Mouse (Mus musculus): Measurements from ENCODE around the gene Pla2g15. TPM values are rescaled to one million over a fixed set of nuclear protein-coding genes. Genes with fewer than 3 reads are reported as not detected.
A peak's percentile ranks its signal among the peaks of the same experiment; 100 is the strongest.

Gene Pla2g15
- total RNA-seq (2012; rRNA removed) (6.3 and 7.0 TPM in 2 replicates), total RNA-seq (2014; rRNA removed) (6.3 and 6.9 TPM in 2 replicates), polyA plus RNA-seq (2012; ENCODE audit: insufficient read length, low read depth) (7.0 and 8.0 TPM in 2 replicates)

- H3K4me2 ChIP-seq (ENCODE audit: insufficient read depth, low read depth, poor library complexity, severe bottlenecking): peak within 1 kb of the TSS; percentile 84
- H3K4me1 ChIP-seq (ENCODE audit: control insufficient read depth in 1 of 2, insufficient read depth in 2 of 2): peaks cover 12 to 36% of the 10 kb centered on the region in 2 experiments; a peak in 3 of 4 replicates
- H3K27me3 ChIP-seq (replicated peaks): no peaks in the 10 kb centered on the region
- peak within 1 kb of the TSS; percentile 58 for H3K9ac ChIP-seq (ENCODE audit: insufficient read depth, low read depth)
- DNase-seq (ENCODE audit: extremely low read depth): peak; percentile 92
- H3K36me3 ChIP-seq (replicated peaks in 1 of 2; ENCODE audit: control insufficient read depth in 1 of 2, insufficient read depth in 1 of 2, low read length in 1 of 2): peaks cover 3 to 15% of the 10 kb centered on the region in 2 experiments
- no peaks in the 10 kb centered on the region for H3K9me3 ChIP-seq (replicated peaks; ENCODE audit: low read length)
- dilution Hi-C loops (cut with MboI; ENCODE audit: extremely low pct_ligation_motif_present, extremely low pct_unique_long_range_greater_than_20kb, low sequenced_read_pairs) (no loop called here), in situ Hi-C loops (cut with MboI; ENCODE audit: low pct_ligation_motif_present, low pct_unique_long_range_greater_than_20kb, low sequenced_read_pairs) (loop anchor here (10.0 kb wide), 1 partner anchor 255 kb away; no protein-coding TSS in a partner anchor)
- no peak within 1 kb of the TSS; the same call in 1 of the 2 replicates for H3K27ac ChIP-seq (ENCODE audit: insufficient read depth, low read depth)
- peak within 1 kb of the TSS; percentile 74 to 92 (median 88) for H3K4me3 ChIP-seq (replicated peaks in 1 of 3; ENCODE audit: low read depth in 2 of 3, low read length in 2 of 3, poor library complexity in 1 of 3)
- no peaks in the 10 kb centered on the region for H3K79me2 ChIP-seq (replicated peaks; ENCODE audit: control insufficient read depth, extremely low read depth, insufficient read depth, poor library complexity, severe bottlenecking)
- TF ChIP-seq MAFK (IDR thresholded peaks at IDR 0.05; ENCODE audit: insufficient replicate concordance, low read length): no peak
- peak; percentile 89; the same call in 1 of the 2 replicates for TF ChIP-seq MAZ (IDR thresholded peaks at IDR 0.05; ENCODE audit: low read depth, low read length)
- TF ChIP-seq E2F4 (IDR thresholded peaks at IDR 0.05; ENCODE audit: insufficient replicate concordance, low read depth, low read length): no peak
- TF ChIP-seq ZNF384 (IDR thresholded peaks at IDR 0.05; ENCODE audit: low read depth, low read length): no peak
- TF ChIP-seq RAD21 (IDR thresholded peaks at IDR 0.05; ENCODE audit: low read depth, low read length): no peak
- no peak for TF ChIP-seq ZC3H11A (IDR thresholded peaks at IDR 0.05; ENCODE audit: low read depth, low read length)
- TF ChIP-seq USF1 (IDR thresholded peaks at IDR 0.05; ENCODE audit: low read depth, low read length): no peak
- TF ChIP-seq MAX (IDR thresholded peaks at IDR 0.05; ENCODE audit: low read length): no peak; the same call in 1 of the 2 replicates
- peak; percentile 82; the same call in 1 of the 2 replicates for TF ChIP-seq SIN3A (IDR thresholded peaks at IDR 0.05; ENCODE audit: low read length)
- TF ChIP-seq PAX5 (IDR thresholded peaks at IDR 0.05; ENCODE audit: low read length): no peak
- TF ChIP-seq MYC (IDR thresholded peaks at IDR 0.05; ENCODE audit: low read depth, low read length): no peak
- no peak for TF ChIP-seq UBTF (IDR thresholded peaks at IDR 0.05; ENCODE audit: low read depth, low read length)
- peak; percentile 30; the same call in 1 of the 2 replicates for TF ChIP-seq TBP (conservative IDR thresholded peaks at IDR 0.05; ENCODE audit: low read depth, low read length)
- TF ChIP-seq MXI1 (IDR thresholded peaks at IDR 0.05; ENCODE audit: low read depth, low read length): peak; percentile 47; the same call in 1 of the 2 replicates
- TF ChIP-seq EP300 (IDR thresholded peaks at IDR 0.05; ENCODE audit: low read length): no peak
- TF ChIP-seq HCFC1 (IDR thresholded peaks at IDR 0.05; ENCODE audit: low read depth, low read length): peak; percentile 74
- peak; percentile 47; the same call in 1 of the 2 replicates for TF ChIP-seq TCF12 (IDR thresholded peaks at IDR 0.05; ENCODE audit: low read depth, low read length)
- peak; percentile 89 for TF ChIP-seq BHLHE40 (IDR thresholded peaks at IDR 0.05; ENCODE audit: low read depth, low read length)
- 0 out of 2 replicates have a peak, but pooled peaks have one; percentile 15 for TF ChIP-seq ETS1 (conservative IDR thresholded peaks at IDR 0.05; ENCODE audit: low read depth, low read length)
- TF ChIP-seq SMC3 (IDR thresholded peaks at IDR 0.05; ENCODE audit: low read depth, low read length): no peak
- no peak for TF ChIP-seq RCOR1 (conservative IDR thresholded peaks at IDR 0.05; ENCODE audit: low read depth, low read length)
- TF ChIP-seq JUN (IDR thresholded peaks at IDR 0.05; ENCODE audit: insufficient read depth, low read depth, low read length): no peak
- TF ChIP-seq JUND (conservative IDR thresholded peaks at IDR 0.05; ENCODE audit: low read depth, low read length): no peak
- no peak; the same call in 1 of the 2 replicates for TF ChIP-seq MEF2A (IDR thresholded peaks at IDR 0.05; ENCODE audit: borderline replicate concordance, low read depth, low read length)
- no peak for TF ChIP-seq ZKSCAN1 (IDR thresholded peaks at IDR 0.05; ENCODE audit: borderline replicate concordance, low read depth, low read length)
- peak; percentile 64; the same call in 1 of the 2 replicates for TF ChIP-seq POLR2A (IDR thresholded peaks at IDR 0.05; ENCODE audit: low read depth, low read length)
- peak; percentile 87 for TF ChIP-seq ZMIZ1 (IDR thresholded peaks at IDR 0.05; ENCODE audit: low read depth, low read length)
- TF ChIP-seq USF2 (conservative IDR thresholded peaks at IDR 0.05; ENCODE audit: low read depth, low read length): no peak
- TF ChIP-seq POLR2AphosphoS2 (IDR thresholded peaks at IDR 0.05; ENCODE audit: low read depth, low read length): no peak
- TF ChIP-seq NELFE (IDR thresholded peaks at IDR 0.05; ENCODE audit: low read depth, low read length): no peak; the same call in 1 of the 2 replicates
- no peak for TF ChIP-seq CTCF (conservative IDR thresholded peaks at IDR 0.05 in 1 of 2, IDR thresholded peaks at IDR 0.05 in 1 of 2; ENCODE audit: low read depth in 2 of 2, low read length in 2 of 2)
- TF ChIP-seq CHD2 (IDR thresholded peaks at IDR 0.05; ENCODE audit: low read length): no peak
- peak; percentile 47 for TF ChIP-seq NRF1 (IDR thresholded peaks at IDR 0.05; ENCODE audit: low read depth, low read length)
- TF ChIP-seq KAT2A (IDR thresholded peaks at IDR 0.05; ENCODE audit: insufficient replicate concordance, low read length): 0 out of 2 replicates have a peak, but pooled peaks have one; percentile 3
- peak; percentile 71 for TF ChIP-seq ELF1 (IDR thresholded peaks at IDR 0.05; ENCODE audit: low read depth, low read length)
- TF ChIP-seq CHD1 (IDR thresholded peaks at IDR 0.05; ENCODE audit: low read depth, low read length): 0 out of 2 replicates have a peak, but pooled peaks have one; percentile 53
- TF ChIP-seq IRF4 (IDR thresholded peaks at IDR 0.05; ENCODE audit: low read depth, low read length): peak; percentile 40; the same call in 1 of the 2 replicates
Measured at GRCm38 (mm10) chr8:106149801-106150652, at the start of gene Pla2g15. Gene Pla2g15, plus strand, starts transcription at chr8:106150399.
